Mouse (Mus musculus): ENCODE data around the gene Spry1.

Spry1 gene

GRCm38 (mm10) chr3:37642681-37643214 lies 3.0 kb downstream of the Spry1 start:
- DNase-seq: peak; percentile 70

GRCm38 (mm10) chr3:37643411-37643810 lies 3.7 kb downstream of the Spry1 start:
- no peak for DNase-seq

GRCm38 (mm10) chr3:37643903-37644302 lies 4.2 kb downstream of the Spry1 start:
- DNase-seq: peak; percentile 58

GRCm38 (mm10) chr3:37645061-37645460 lies 5.3 kb downstream of the Spry1 start:
- DNase-seq: no peak

GRCm38 (mm10) chr3:37646221-37646620 lies 6.5 kb downstream of the Spry1 start:
- DNase-seq: no peak

GRCm38 (mm10) chr3:37647225-37647624 lies 7.5 kb downstream of the Spry1 start:
- DNase-seq: no peak

- no peak for DNase-seq
Observed at GRCm38 (mm10) chr3:37648244-37648643, 8.5 kb downstream of the Spry1 start.

- DNase-seq: no peak
Observed at GRCm38 (mm10) chr3:37649281-37649680, 9.5 kb downstream of the Spry1 start.

GRCm38 (mm10) chr3:37652537-37652936 lies 12.8 kb downstream of the Spry1 start:
- DNase-seq: peak; percentile 58

GRCm38 (mm10) chr3:37653935-37654729 lies 14.4 kb downstream of the Spry1 start:
- peak; percentile 79 for DNase-seq

GRCm38 (mm10) chr3:37654787-37655186 lies 15.0 kb downstream of the Spry1 start:
- DNase-seq: no peak

GRCm38 (mm10) chr3:37655933-37656633 lies 16.3 kb downstream of the Spry1 start:
- DNase-seq: no peak

- no peak for DNase-seq
Observed at GRCm38 (mm10) chr3:37657009-37657408, 17.3 kb downstream of the Spry1 start.

- no peak for DNase-seq
Observed at GRCm38 (mm10) chr3:37658155-37658554, 18.4 kb downstream of the Spry1 start.

GRCm38 (mm10) chr3:37659621-37660020 lies 19.9 kb downstream of the Spry1 start:
- DNase-seq: no peak

- DNase-seq: peak; percentile 68
Observed at GRCm38 (mm10) chr3:37666291-37667118, 26.8 kb downstream of the Spry1 start.

GRCm38 (mm10) chr3:37667119-37667467 lies 27.3 kb downstream of the Spry1 start:
- no peak for DNase-seq

- DNase-seq: no peak
Observed at GRCm38 (mm10) chr3:37667736-37668135, 28.0 kb downstream of the Spry1 start.

GRCm38 (mm10) chr3:37668652-37669051 lies 28.9 kb downstream of the Spry1 start:
- DNase-seq: no peak

GRCm38 (mm10) chr3:37669100-37669499 lies 29.4 kb downstream of the Spry1 start:
- no peak for DNase-seq

GRCm38 (mm10) chr3:37672266-37673040 lies 32.7 kb downstream of the Spry1 start:
- no peak for DNase-seq

GRCm38 (mm10) chr3:37673513-37674261 lies 33.9 kb downstream of the Spry1 start:
- no peak for DNase-seq

All from lung, postnatal 10 days (tissue).